Mouse (Mus musculus) thymus, adult 2 months (tissue): ENCODE results near the gene Atad5.

Experiments
- CTCF ChIP-seq: fragments of 200-500 bp; IDR thresholded peaks from 2 replicates; pipeline ENCODE4 v1.5.1; 2012; ENCODE audit warnings: mild to moderate bottlenecking, control low read depth, low read length, moderate library complexity, borderline replicate concordance; ENCODE audit not compliant: control insufficient read depth, poor library complexity, insufficient read depth; ENCODE audit errors: extremely low read depth
- POLR2A ChIP-seq: fragments of 200-500 bp; IDR thresholded peaks from 2 replicates; pipeline ENCODE4 v1.6.1; 2012; ENCODE audit warnings: mild to moderate bottlenecking, low read length, control low read depth, moderate library complexity; ENCODE audit not compliant: control insufficient read depth, poor library complexity, insufficient read depth; ENCODE audit errors: extremely low read depth

DNA sequence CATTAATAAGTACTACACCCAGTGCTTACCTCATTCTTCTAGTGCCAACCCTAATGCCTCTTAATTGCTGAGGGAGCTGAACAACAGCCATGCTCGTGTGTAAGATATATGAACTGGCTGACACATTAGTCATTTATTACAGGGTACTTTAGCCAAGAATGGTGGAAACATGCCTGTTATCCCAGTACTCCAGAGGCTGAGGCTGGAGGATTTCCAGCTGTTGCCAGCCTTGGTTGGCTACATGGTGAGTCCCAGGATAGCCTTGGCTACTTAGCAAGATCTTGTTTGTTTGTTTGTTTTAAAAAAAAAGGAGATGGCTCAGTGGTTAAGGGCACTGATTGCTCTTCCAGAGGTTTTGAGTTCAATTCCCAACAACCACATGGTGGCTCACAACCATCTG is 10.4 kb upstream of the Atad5 start:
- TF ChIP-seq CTCF (no peak), POLR2A (no peak)
